Mouse (Mus musculus): ENCODE data around the gene Rps19. TPM values are rescaled to one million over a fixed set of nuclear protein-coding genes. Genes with fewer than 3 reads are reported as not detected.
A peak's percentile ranks its signal among the peaks of the same experiment; 100 is the strongest.
"Not testable (repeated sequence)": the region's sequence is repeated elsewhere in the genome, so short reads cannot be mapped to it uniquely, and the experiment has no call there.

The Rps19 gene
- polyA plus RNA-seq, 1 experiment, result 627 TPM

DNA sequence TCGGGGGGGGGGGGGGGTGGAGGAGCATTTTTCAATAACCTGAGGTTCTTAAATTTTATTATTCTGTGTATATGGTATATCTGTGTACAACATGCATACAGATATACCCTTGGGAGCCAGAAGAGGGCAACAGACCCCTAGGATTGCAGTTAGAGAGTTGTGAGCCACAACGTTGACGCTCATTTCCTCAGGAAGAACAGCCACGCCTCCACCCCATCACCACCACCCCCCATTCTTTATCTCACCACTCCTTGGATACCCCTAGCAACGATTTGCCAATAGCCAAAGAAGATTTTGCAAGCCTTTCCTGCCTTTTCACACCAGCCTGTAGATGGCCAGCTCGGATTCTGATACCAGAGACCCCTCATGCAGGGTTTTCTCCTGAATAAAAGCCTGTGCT lies 38.5 kb upstream of the Rps19 start:
- peak in 1 of 2 experiments; percentile 18 for DNase-seq (ENCODE audit: low read depth in 1 of 2, low spot score in 2 of 2)
- TF ChIP-seq CTCF (IDR thresholded peaks at IDR 0.05; ENCODE audit: extremely low read depth, insufficient read depth, insufficient read length, insufficient replicate concordance) (no peak), POLR2A (IDR thresholded peaks at IDR 0.05; ENCODE audit: low read depth, low read length) (no peak)
- Histone ChIP-seq H3K27me3 (ENCODE audit: control insufficient read depth, insufficient read depth, low read length) (no peaks in the 10 kb centered on the region), H3K4me1 (ENCODE audit: control insufficient read depth, insufficient read depth, insufficient read length) (no peaks in the 10 kb centered on the region; the same call in 1 of the 2 replicates), H3K36me3 (ENCODE audit: control insufficient read depth, insufficient read depth, low read length) (no peaks in the 10 kb centered on the region), H3K27ac (ENCODE audit: insufficient read depth, low read length) (no peak overlapping the region), H3K4me3 (ENCODE audit: extremely low read depth, insufficient read depth, insufficient read length) (no peak overlapping the region)
- 11% methylated on average over 6 of the region's 6 CpGs for WGBS

DNA sequence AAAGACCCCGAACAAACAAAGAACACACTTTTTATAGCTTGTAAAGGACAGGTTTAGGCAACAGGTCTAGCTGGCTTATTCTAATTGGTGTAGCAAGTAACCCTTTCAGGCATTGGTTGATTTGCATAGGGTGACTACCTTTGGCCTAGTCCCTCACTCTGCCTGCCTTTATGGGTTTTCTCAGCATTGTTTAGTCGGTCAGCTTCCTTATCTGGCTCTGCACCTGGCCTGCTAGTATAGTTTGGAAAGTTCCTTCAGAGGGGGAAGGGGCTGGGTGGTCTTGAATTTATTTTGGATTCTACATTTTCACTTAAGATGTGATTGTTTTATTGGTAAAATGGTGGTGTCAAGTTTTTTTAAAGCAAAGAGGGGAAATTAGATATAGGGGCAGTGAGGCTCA lies 37.6 kb upstream of the Rps19 start:
- not testable (repeated sequence) for H3K27ac ChIP-seq (ENCODE audit: insufficient read depth, low read length); H3K27me3 ChIP-seq (ENCODE audit: control insufficient read depth, insufficient read depth, low read length); H3K36me3 ChIP-seq (ENCODE audit: control insufficient read depth, insufficient read depth, low read length); H3K4me3 ChIP-seq (ENCODE audit: extremely low read depth, insufficient read depth, insufficient read length); H3K4me1 ChIP-seq (ENCODE audit: control insufficient read depth, insufficient read depth, insufficient read length); DNase-seq (ENCODE audit: low read depth in 1 of 2, low spot score in 2 of 2)
- WGBS, result 46% methylated on average over 2 of the region's 2 CpGs

DNA sequence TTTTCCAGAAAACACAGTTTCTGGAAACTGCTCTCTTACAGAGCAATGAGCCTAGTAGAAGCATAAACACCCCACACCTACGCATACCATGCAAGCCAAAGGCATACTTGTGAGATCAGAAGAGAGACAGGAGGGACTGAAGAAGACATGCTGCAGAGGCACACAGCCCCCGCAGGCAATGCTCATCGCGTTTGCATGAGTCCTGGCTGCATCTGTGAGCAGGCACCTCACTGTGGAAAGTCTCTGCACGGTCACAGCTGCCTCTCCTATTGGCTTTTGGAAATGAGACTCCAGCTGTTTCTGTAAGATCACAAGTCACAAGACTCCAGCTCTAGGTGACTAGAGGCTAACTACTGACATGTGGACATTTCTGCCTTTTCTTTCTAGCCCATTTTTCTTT lies 34.0 kb upstream of the Rps19 start:
- H3K36me3 ChIP-seq (ENCODE audit: control insufficient read depth, insufficient read depth, low read length), result no peaks in the 10 kb centered on the region
- WGBS, result 51% methylated on average over 5 of the region's 5 CpGs
- H3K4me3 ChIP-seq (ENCODE audit: extremely low read depth, insufficient read depth, insufficient read length), result no peak overlapping the region
- DNase-seq (ENCODE audit: low read depth in 1 of 2, low spot score in 2 of 2), result no peak
- TF ChIP-seq POLR2A (IDR thresholded peaks at IDR 0.05; ENCODE audit: low read depth, low read length) (no peak), CTCF (IDR thresholded peaks at IDR 0.05; ENCODE audit: extremely low read depth, insufficient read depth, insufficient read length, insufficient replicate concordance) (no peak)
- H3K4me1 ChIP-seq (ENCODE audit: control insufficient read depth, insufficient read depth, insufficient read length), result no peaks in the 10 kb centered on the region; the same call in 1 of the 2 replicates
- H3K27me3 ChIP-seq (ENCODE audit: control insufficient read depth, insufficient read depth, low read length), result no peaks in the 10 kb centered on the region
- H3K27ac ChIP-seq (ENCODE audit: insufficient read depth, low read length), result no peak overlapping the region

DNA sequence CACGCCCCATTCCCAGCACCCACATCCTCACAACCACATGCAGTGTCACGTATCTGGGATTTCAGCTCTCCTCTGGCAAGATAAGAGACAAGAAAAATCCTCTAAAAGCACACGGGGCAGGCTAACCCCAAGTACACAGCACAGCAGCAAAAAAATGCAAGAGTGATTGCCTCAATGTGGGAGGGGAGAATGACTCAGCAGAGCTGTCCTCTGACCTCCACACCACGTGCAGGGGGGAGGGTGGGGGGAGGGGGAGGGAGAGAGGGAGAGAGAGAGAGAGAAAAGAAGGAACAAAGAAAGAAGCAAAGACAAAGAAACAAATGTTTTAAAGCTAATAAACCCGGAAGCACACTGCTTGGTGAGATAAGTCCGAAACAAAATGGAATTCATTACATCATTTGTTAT lies 33.3 kb upstream of the Rps19 start:
- H3K4me1 ChIP-seq (ENCODE audit: control insufficient read depth, insufficient read depth, insufficient read length), result no peaks in the 10 kb centered on the region; the same call in 1 of the 2 replicates
- WGBS, result 19% methylated on average over 6 of the region's 6 CpGs
- TF ChIP-seq POLR2A (IDR thresholded peaks at IDR 0.05; ENCODE audit: low read depth, low read length) (no peak), CTCF (IDR thresholded peaks at IDR 0.05; ENCODE audit: extremely low read depth, insufficient read depth, insufficient read length, insufficient replicate concordance) (no peak)
- H3K27ac ChIP-seq (ENCODE audit: insufficient read depth, low read length), result no peak overlapping the region
- no peak overlapping the region for H3K4me3 ChIP-seq (ENCODE audit: extremely low read depth, insufficient read depth, insufficient read length)
- no peaks in the 10 kb centered on the region for H3K27me3 ChIP-seq (ENCODE audit: control insufficient read depth, insufficient read depth, low read length)
- no peak for DNase-seq (ENCODE audit: low read depth in 1 of 2, low spot score in 2 of 2)
- H3K36me3 ChIP-seq (ENCODE audit: control insufficient read depth, insufficient read depth, low read length), result no peaks in the 10 kb centered on the region

DNA sequence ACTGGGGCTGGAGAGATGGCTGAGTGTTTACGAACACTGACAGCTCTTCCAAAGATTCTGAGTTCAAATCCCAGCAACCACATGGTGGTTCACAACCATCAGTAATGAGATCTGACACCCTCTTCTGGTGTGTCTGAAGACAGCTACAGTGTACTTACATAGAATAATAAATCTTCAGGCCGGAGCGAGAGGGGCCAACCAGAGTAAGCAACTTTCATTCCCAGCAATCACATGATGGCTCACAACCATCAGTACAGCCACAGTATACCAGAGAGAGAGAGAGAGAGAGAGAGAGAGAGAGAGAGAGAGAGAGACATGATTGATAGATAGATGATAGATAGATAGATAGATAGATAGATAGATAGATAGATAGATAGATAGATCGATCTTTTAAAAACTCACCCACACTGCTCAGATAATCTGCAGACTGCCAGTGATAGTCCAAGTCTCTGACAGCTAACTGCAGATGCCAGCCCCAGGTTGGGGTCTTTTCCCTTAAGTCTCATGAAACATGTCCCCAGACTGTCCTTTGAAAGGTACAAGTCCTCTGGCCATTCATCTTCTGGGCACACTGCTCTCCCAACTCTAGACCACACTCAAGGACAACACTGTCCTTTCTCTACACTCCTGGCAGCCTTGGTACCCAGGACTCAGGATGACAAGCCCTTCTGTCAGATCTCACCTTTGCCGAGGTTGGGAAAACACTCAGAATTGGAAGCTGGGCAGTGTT lies 32.4 kb upstream of the Rps19 start:
- H3K4me1 ChIP-seq (ENCODE audit: control insufficient read depth, insufficient read depth, insufficient read length), result no peaks in the 10 kb centered on the region; the same call in 1 of the 2 replicates
- DNase-seq (ENCODE audit: low read depth in 1 of 2, low spot score in 2 of 2), result no peak
- no peaks in the 10 kb centered on the region for H3K36me3 ChIP-seq (ENCODE audit: control insufficient read depth, insufficient read depth, low read length)
- no peaks in the 10 kb centered on the region for H3K27me3 ChIP-seq (ENCODE audit: control insufficient read depth, insufficient read depth, low read length)
- no peak for TF ChIP-seq CTCF (IDR thresholded peaks at IDR 0.05; ENCODE audit: extremely low read depth, insufficient read depth, insufficient read length, insufficient replicate concordance)
- no peak for TF ChIP-seq POLR2A (IDR thresholded peaks at IDR 0.05; ENCODE audit: low read depth, low read length)
- no peak overlapping the region for H3K27ac ChIP-seq (ENCODE audit: insufficient read depth, low read length)
- 93% methylated on average over 5 of the region's 5 CpGs for WGBS
- H3K4me3 ChIP-seq (ENCODE audit: extremely low read depth, insufficient read depth, insufficient read length), result no peak overlapping the region

DNA sequence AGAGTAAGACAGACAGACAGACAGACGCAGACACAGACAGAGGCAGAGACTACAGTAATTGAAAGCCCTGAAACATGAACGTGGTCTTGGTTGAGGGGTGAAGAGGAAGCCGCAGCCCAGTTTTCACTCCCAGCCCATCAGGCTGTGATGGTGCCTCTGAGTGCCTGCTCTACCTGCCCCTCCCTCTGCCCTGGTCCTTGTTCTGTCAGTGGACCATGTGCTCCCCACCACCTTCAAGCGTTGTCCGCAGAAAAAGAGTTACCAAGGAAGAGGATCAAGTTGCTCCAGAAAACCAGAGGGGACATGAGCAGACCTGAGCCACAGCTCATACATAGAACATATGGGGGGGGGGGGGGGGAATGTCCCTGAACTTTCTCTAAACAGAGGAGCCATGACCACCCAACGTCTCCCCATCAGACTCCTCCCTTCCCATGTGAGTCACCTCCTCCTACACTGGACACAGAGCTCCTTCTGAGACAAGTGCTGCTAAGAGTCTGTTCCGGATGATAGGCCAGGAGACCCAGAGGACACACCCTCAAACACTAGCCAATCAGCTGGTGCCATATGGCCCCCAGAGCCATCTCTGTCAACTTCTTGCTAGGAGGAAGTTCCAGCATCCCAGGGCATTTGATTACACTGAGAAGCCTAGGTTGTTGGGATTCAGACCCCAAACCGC lies 31.5 kb upstream of the Rps19 start:
- 60% methylated on average over 8 of the region's 8 CpGs for WGBS
- DNase-seq (ENCODE audit: low read depth in 1 of 2, low spot score in 2 of 2), result no peak
- peak overlapping the region; percentile 24; the same call in 1 of the 2 replicates for H3K27ac ChIP-seq (ENCODE audit: insufficient read depth, low read length)
- no peak for TF ChIP-seq POLR2A (IDR thresholded peaks at IDR 0.05; ENCODE audit: low read depth, low read length)
- no peak for TF ChIP-seq CTCF (IDR thresholded peaks at IDR 0.05; ENCODE audit: extremely low read depth, insufficient read depth, insufficient read length, insufficient replicate concordance)
- H3K4me1 ChIP-seq (ENCODE audit: control insufficient read depth, insufficient read depth, insufficient read length), result no peaks in the 10 kb centered on the region; the same call in 1 of the 2 replicates
- H3K4me3 ChIP-seq (ENCODE audit: extremely low read depth, insufficient read depth, insufficient read length), result no peak overlapping the region
- no peaks in the 10 kb centered on the region for H3K27me3 ChIP-seq (ENCODE audit: control insufficient read depth, insufficient read depth, low read length)
- H3K36me3 ChIP-seq (ENCODE audit: control insufficient read depth, insufficient read depth, low read length), result no peaks in the 10 kb centered on the region

DNA sequence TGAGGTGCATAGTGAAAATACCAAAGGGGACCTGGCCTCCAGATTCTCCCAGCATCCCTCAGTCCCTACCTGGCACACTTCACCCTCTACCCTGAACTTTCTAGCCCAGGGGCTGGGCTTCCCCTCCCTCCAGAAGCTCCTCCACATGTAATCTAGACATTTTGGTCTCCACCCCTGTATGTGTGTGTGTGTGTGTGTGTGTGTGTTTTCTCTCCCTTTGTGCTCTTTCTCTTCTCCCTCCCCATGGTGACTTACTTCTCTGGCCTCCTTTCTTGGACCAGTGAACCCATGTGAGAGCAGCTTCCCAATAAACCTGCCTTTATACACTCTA lies 31.0 kb upstream of the Rps19 start:
- H3K27me3 ChIP-seq (ENCODE audit: control insufficient read depth, insufficient read depth, low read length), result no peaks in the 10 kb centered on the region
- H3K27ac ChIP-seq (ENCODE audit: insufficient read depth, low read length), result peak overlapping the region; percentile 24; the same call in 1 of the 2 replicates
- no peaks in the 10 kb centered on the region for H3K36me3 ChIP-seq (ENCODE audit: control insufficient read depth, insufficient read depth, low read length)
- H3K4me1 ChIP-seq (ENCODE audit: control insufficient read depth, insufficient read depth, insufficient read length), result no peaks in the 10 kb centered on the region; the same call in 1 of the 2 replicates
- TF ChIP-seq POLR2A (IDR thresholded peaks at IDR 0.05; ENCODE audit: low read depth, low read length), result no peak
- TF ChIP-seq CTCF (IDR thresholded peaks at IDR 0.05; ENCODE audit: extremely low read depth, insufficient read depth, insufficient read length, insufficient replicate concordance), result no peak
- no peak overlapping the region for H3K4me3 ChIP-seq (ENCODE audit: extremely low read depth, insufficient read depth, insufficient read length)
- no peak for DNase-seq (ENCODE audit: low read depth in 1 of 2, low spot score in 2 of 2)
